ENCODE assay signal across 8 mouse cellular contexts in the genomic region with DNA sequence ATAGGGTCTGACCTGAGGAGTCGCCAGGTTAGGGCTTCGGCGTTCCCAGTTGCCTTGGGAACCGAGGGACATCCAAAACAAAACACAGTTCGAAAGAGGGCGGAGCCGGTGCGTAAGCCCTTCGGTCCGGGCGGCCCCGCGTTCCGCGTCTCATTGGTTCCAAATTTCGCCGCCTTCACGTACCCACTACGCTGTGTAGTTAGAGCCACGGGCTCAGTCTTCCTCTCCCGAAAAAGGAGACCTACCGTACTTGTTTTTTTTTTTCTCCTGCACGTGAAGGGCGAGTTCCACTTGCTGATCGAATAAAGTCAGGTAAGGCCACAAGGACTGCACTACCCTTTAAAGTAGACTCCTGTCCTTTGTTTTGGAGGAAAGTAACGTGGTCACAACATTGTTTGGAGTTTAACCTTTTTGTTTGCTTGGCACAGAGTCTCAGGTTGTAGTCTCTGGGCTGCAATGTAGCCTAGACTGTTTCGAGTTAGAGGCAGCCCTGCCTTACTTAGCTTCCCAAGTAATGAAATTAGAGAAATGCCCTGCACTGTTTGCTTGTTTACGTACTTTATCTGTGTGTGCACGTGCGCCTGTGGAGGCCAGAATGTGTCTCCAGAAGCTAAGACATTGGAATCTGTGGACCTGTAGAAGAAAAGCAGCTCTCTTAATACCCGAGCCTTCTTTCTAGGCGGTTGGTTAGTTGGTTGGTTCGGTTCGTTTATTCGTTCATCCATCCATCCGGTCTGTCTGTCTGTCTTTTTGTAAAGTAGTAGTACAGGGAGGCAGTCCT. TPM values are rescaled to one million over a fixed set of nuclear protein-coding genes. Genes with fewer than 3 reads are reported as not detected.
DNase-seq lines count a peak whose midpoint lies in the region; ATAC-seq and TF ChIP-seq lines count a peak whose summit lies in the region.

No protein-coding gene starts in this region.

- peak; percentile 58 for TF ChIP-seq POLR2A in CH12.LX (IDR thresholded peaks at IDR 0.05; ENCODE audit: low read depth, low read length)

- peaks cover 0 to 22% of the 10 kb centered on the region in 2 experiments for H3K36me3 ChIP-seq in CH12.LX (replicated peaks in 1 of 2; ENCODE audit: control insufficient read depth in 1 of 2, insufficient read depth in 1 of 2, low read length in 1 of 2)
- peaks cover 25% of the 10 kb centered on the region for H3K36me3 ChIP-seq in forebrain, embryonic 10.5 days (replicated peaks)
- peaks cover 12% of the 10 kb centered on the region for H3K36me3 ChIP-seq in heart, embryonic 15.5 days
- H3K36me3 ChIP-seq in liver, embryonic 13.5 days = peaks cover 17% of the 10 kb centered on the region
- 0 out of 2 replicates have a peak, but pooled peaks cover 9% of the 10 kb centered on the region for H3K36me3 ChIP-seq in stomach, embryonic 14.5 days (ENCODE audit: control insufficient read depth, insufficient read depth, low read length)

- 0 out of 2 replicates have a peak, but pooled peaks cover 1% of the 10 kb centered on the region for H3K79me2 ChIP-seq in CH12.LX (replicated peaks; ENCODE audit: control insufficient read depth, extremely low read depth, insufficient read depth, poor library complexity, severe bottlenecking)

- peaks cover 10 to 25% of the 10 kb centered on the region in 2 experiments; a peak in 3 of 4 replicates for H3K4me1 ChIP-seq in CH12.LX (ENCODE audit: control insufficient read depth in 1 of 2, insufficient read depth in 2 of 2)
- peaks cover 10% of the 10 kb centered on the region for H3K4me1 ChIP-seq in forebrain, embryonic 10.5 days
- peaks cover 7% of the 10 kb centered on the region; the same call in 1 of the 2 replicates for H3K4me1 ChIP-seq in heart, embryonic 15.5 days (replicated peaks)
- H3K4me1 ChIP-seq in liver, embryonic 13.5 days (replicated peaks) = peaks cover 20% of the 10 kb centered on the region
- H3K4me1 ChIP-seq in stomach, embryonic 14.5 days (ENCODE audit: control insufficient read depth, insufficient read depth, low read length) = no peaks in the 10 kb centered on the region

- H3K27ac ChIP-seq in CH12.LX (ENCODE audit: insufficient read depth, low read depth) = no peak overlapping the region
- peak overlapping the region; percentile 88 for H3K27ac ChIP-seq in forebrain, embryonic 10.5 days
- peak overlapping the region; percentile 61 for H3K27ac ChIP-seq in heart, embryonic 15.5 days
- peak overlapping the region; percentile 78 for H3K27ac ChIP-seq in liver, embryonic 13.5 days
- peak overlapping the region; percentile 79 for H3K27ac ChIP-seq in stomach, embryonic 14.5 days (ENCODE audit: low read length)

- in situ Hi-C loops in CH12.LX (cut with MboI; ENCODE audit: low pct_ligation_motif_present, low pct_unique_long_range_greater_than_20kb, low sequenced_read_pairs) = no loop called here

- dilution Hi-C loops in CH12.LX (cut with MboI; ENCODE audit: extremely low pct_ligation_motif_present, extremely low pct_unique_long_range_greater_than_20kb, low sequenced_read_pairs) = no loop called here

- H3K4me2 ChIP-seq in CH12.LX (ENCODE audit: insufficient read depth, low read depth, poor library complexity, severe bottlenecking) = peak overlapping the region; percentile 84
- H3K4me2 ChIP-seq in heart, embryonic 15.5 days = peak overlapping the region; percentile 64
- peak overlapping the region; percentile 76 for H3K4me2 ChIP-seq in liver, embryonic 13.5 days
- peak overlapping the region; percentile 76 for H3K4me2 ChIP-seq in stomach, embryonic 14.5 days (replicated peaks; ENCODE audit: low read depth, low read length)

- H3K27me3 ChIP-seq in CH12.LX (replicated peaks) = no peaks in the 10 kb centered on the region
- H3K27me3 ChIP-seq in forebrain, embryonic 10.5 days (ENCODE audit: poor library complexity, severe bottlenecking) = no peaks in the 10 kb centered on the region
- H3K27me3 ChIP-seq in heart, embryonic 15.5 days = no peaks in the 10 kb centered on the region
- H3K27me3 ChIP-seq in liver, embryonic 13.5 days = no peaks in the 10 kb centered on the region
- H3K27me3 ChIP-seq in stomach, embryonic 14.5 days (ENCODE audit: control insufficient read depth, insufficient read depth, low read length) = no peaks in the 10 kb centered on the region

- 7% methylated on average over 36 of the region's 36 CpGs for WGBS in forebrain, embryonic 10.5 days
- 5% methylated on average over 36 of the region's 36 CpGs for WGBS in heart, embryonic 15.5 days
- 2% methylated on average over 36 of the region's 36 CpGs for WGBS in liver, embryonic 13.5 days (ENCODE audit: insufficient replicate concordance)
- WGBS in stomach, embryonic 14.5 days = 3% methylated on average over 36 of the region's 36 CpGs

- no peak for TF ChIP-seq EP300 in CH12.LX (IDR thresholded peaks at IDR 0.05; ENCODE audit: low read length)

- H3K9ac ChIP-seq in CH12.LX (ENCODE audit: insufficient read depth, low read depth) = peak overlapping the region; percentile 91
- H3K9ac ChIP-seq in heart, embryonic 15.5 days = peak overlapping the region; percentile 67
- peak overlapping the region; percentile 83 for H3K9ac ChIP-seq in liver, embryonic 13.5 days
- H3K9ac ChIP-seq in stomach, embryonic 14.5 days (replicated peaks; ENCODE audit: low read depth, low read length) = peak overlapping the region; percentile 52

- peak; percentile 95 for DNase-seq in CH12.LX (ENCODE audit: extremely low read depth)
- DNase-seq in c-Kit-positive CD71-negative TER-119-negative erythroid progenitor cells, embryonic 14.5 days (ENCODE audit: low read depth) = peak; percentile 90
- peak; percentile 89 for DNase-seq in forebrain, embryonic 10.5 days (ENCODE audit: extremely low spot score, low spot score)
- DNase-seq in kidney, postnatal 14 days = peak; percentile 88
- DNase-seq in liver, embryonic 13.5 days = peak; percentile 86
- DNase-seq in natural killer cell, adult 2 months (ENCODE audit: low spot score in 2 of 2) = peak; percentile 88 to 91

- peak overlapping the region; percentile 77 to 95 (median 84) for H3K4me3 ChIP-seq in CH12.LX (replicated peaks in 1 of 3; ENCODE audit: low read depth in 2 of 3, low read length in 2 of 3, poor library complexity in 1 of 3)
- peak overlapping the region; percentile 63 for H3K4me3 ChIP-seq in forebrain, embryonic 10.5 days
- peak overlapping the region; percentile 66 for H3K4me3 ChIP-seq in heart, embryonic 15.5 days
- H3K4me3 ChIP-seq in liver, embryonic 13.5 days (replicated peaks) = peak overlapping the region; percentile 69
- peak overlapping the region; percentile 59 for H3K4me3 ChIP-seq in stomach, embryonic 14.5 days (ENCODE audit: low read depth, low read length)

- no peak for TF ChIP-seq CTCF in CH12.LX (conservative IDR thresholded peaks at IDR 0.05 in 1 of 2, IDR thresholded peaks at IDR 0.05 in 1 of 2; ENCODE audit: low read depth in 2 of 2, low read length in 2 of 2)

- no peak for TF ChIP-seq RAD21 in CH12.LX (IDR thresholded peaks at IDR 0.05; ENCODE audit: low read depth, low read length)

- peak; percentile 91 for ATAC-seq in heart, embryonic 15.5 days (replicated peaks; ENCODE audit: insufficient number of reproducible peaks, insufficient read depth, low FRiP score, low read depth)
- ATAC-seq in liver, embryonic 13.5 days (ENCODE audit: low read depth) = peak; percentile 99
- ATAC-seq in stomach, embryonic 14.5 days (ENCODE audit: insufficient number of reproducible peaks, insufficient read depth, low FRiP score, low read depth) = peak; percentile 94

- H3K9me3 ChIP-seq in CH12.LX (replicated peaks; ENCODE audit: low read length) = peaks cover 2% of the 10 kb centered on the region
- H3K9me3 ChIP-seq in forebrain, embryonic 10.5 days = no peaks in the 10 kb centered on the region; the same call in 1 of the 2 replicates
- H3K9me3 ChIP-seq in heart, embryonic 15.5 days (replicated peaks) = no peaks in the 10 kb centered on the region
- H3K9me3 ChIP-seq in liver, embryonic 13.5 days (replicated peaks) = no peaks in the 10 kb centered on the region
- peaks cover 8% of the 10 kb centered on the region; the same call in 1 of the 2 replicates for H3K9me3 ChIP-seq in stomach, embryonic 14.5 days (ENCODE audit: control insufficient read depth, low read depth, low read length)

RNA-seq across cellular contexts. Expression of a gene that starts 1.9 kb away (rescaled TPM):
- total RNA-seq in CH12.LX (2012; rRNA removed) (5.6 and 7.8 TPM in 2 replicates), CH12.LX (2014; rRNA removed) (17.3 and 18.9 TPM in 2 replicates)
- 9.3 and 12.4 TPM in 2 replicates for polyA plus RNA-seq in CH12.LX (2012; ENCODE audit: insufficient read length, low read depth)
- polyA plus RNA-seq in forebrain, embryonic 10.5 days (2016; fragmentation: Nextera tagmentation; extraction: Ambion mirVana) = 11.9 and 13.2 TPM in 2 replicates
- polyA plus RNA-seq in heart, embryonic 15.5 days (2015; fragmentation: Nextera tagmentation; extraction: Ambion mirVana) = 12.7 and 13.7 TPM in 2 replicates
- 11.5 and 13.5 TPM in 2 replicates for polyA plus RNA-seq in liver, embryonic 13.5 days (2015; fragmentation: Nextera tagmentation; extraction: Ambion mirVana)
- 18.8 and 19.1 TPM in 2 replicates for polyA plus RNA-seq in stomach, embryonic 14.5 days (2014; fragmentation: Nextera tagmentation; extraction: Ambion mirVana)

RNA-seq across cellular contexts. Expression of a gene that starts 11.6 kb away (rescaled TPM):
- total RNA-seq in CH12.LX (2012; rRNA removed) (not detected in 2 replicates), CH12.LX (2014; rRNA removed) (not detected in 2 replicates)
- not detected in 2 replicates for polyA plus RNA-seq in CH12.LX (2012; ENCODE audit: insufficient read length, low read depth)
- polyA plus RNA-seq in forebrain, embryonic 10.5 days (2016; fragmentation: Nextera tagmentation; extraction: Ambion mirVana) = not detected in 2 replicates
- polyA plus RNA-seq in heart, embryonic 15.5 days (2015; fragmentation: Nextera tagmentation; extraction: Ambion mirVana) = not detected in 2 replicates
- not detected in 2 replicates for polyA plus RNA-seq in liver, embryonic 13.5 days (2015; fragmentation: Nextera tagmentation; extraction: Ambion mirVana)
- polyA plus RNA-seq in stomach, embryonic 14.5 days (2014; fragmentation: Nextera tagmentation; extraction: Ambion mirVana) = not detected in 2 replicates

RNA-seq across cellular contexts. Expression of a gene that starts 40.1 kb away (rescaled TPM):
- total RNA-seq in CH12.LX (2012; rRNA removed) = 3.1 and 5.4 TPM in 2 replicates
- 1.4 and 1.6 TPM in 2 replicates for total RNA-seq in CH12.LX (2014; rRNA removed)
- 1.3 and 2.2 TPM in 2 replicates for polyA plus RNA-seq in CH12.LX (2012; ENCODE audit: insufficient read length, low read depth)
- polyA plus RNA-seq in forebrain, embryonic 10.5 days (2016; fragmentation: Nextera tagmentation; extraction: Ambion mirVana) = 10.9 and 11.5 TPM in 2 replicates
- polyA plus RNA-seq in heart, embryonic 15.5 days (2015; fragmentation: Nextera tagmentation; extraction: Ambion mirVana) = 6.0 and 6.2 TPM in 2 replicates
- 3.8 and 4.3 TPM in 2 replicates for polyA plus RNA-seq in liver, embryonic 13.5 days (2015; fragmentation: Nextera tagmentation; extraction: Ambion mirVana)
- polyA plus RNA-seq in stomach, embryonic 14.5 days (2014; fragmentation: Nextera tagmentation; extraction: Ambion mirVana) = 11.7 and 12.1 TPM in 2 replicates

RNA-seq across cellular contexts. Expression of a gene that starts 46.9 kb away (rescaled TPM):
- total RNA-seq in CH12.LX (2012; rRNA removed) = 5.5 and 6.3 TPM in 2 replicates
- total RNA-seq in CH12.LX (2014; rRNA removed) = 8.9 and 10.8 TPM in 2 replicates
- polyA plus RNA-seq in CH12.LX (2012; ENCODE audit: insufficient read length, low read depth) = 3.2 and 4.1 TPM in 2 replicates
- polyA plus RNA-seq in forebrain, embryonic 10.5 days (2016; fragmentation: Nextera tagmentation; extraction: Ambion mirVana) = 38.5 and 45.6 TPM in 2 replicates
- 23.3 and 26.7 TPM in 2 replicates for polyA plus RNA-seq in heart, embryonic 15.5 days (2015; fragmentation: Nextera tagmentation; extraction: Ambion mirVana)
- 7.7 and 8.0 TPM in 2 replicates for polyA plus RNA-seq in liver, embryonic 13.5 days (2015; fragmentation: Nextera tagmentation; extraction: Ambion mirVana)
- 31.7 and 37.0 TPM in 2 replicates for polyA plus RNA-seq in stomach, embryonic 14.5 days (2014; fragmentation: Nextera tagmentation; extraction: Ambion mirVana)
